Mouse (Mus musculus) G1E (cell line): ENCODE results near the gene Fbxo2. TPM values are rescaled to one million over a fixed set of nuclear protein-coding genes. Genes with fewer than 3 reads are reported as not detected.
A peak's percentile ranks its signal among the peaks of the same experiment; 100 is the strongest.

Experiments
- ATAC-seq: 2 replicates; pipeline ENCODE4 v1.8.0; 2016; ENCODE audit warnings: mild to moderate bottlenecking; ENCODE audit not compliant: insufficient number of reproducible peaks, poor library complexity, low FRiP score, severe bottlenecking; ENCODE audit errors: extremely low read depth
- DNase-seq: peaks from one replicate; pipeline ENCODE4 v3.0.0; 2012; ENCODE audit warnings: low spot score
- H3K27me3 ChIP-seq: 2 replicates; pipeline ENCODE4 v1.6.1; 2012; ENCODE audit warnings: mild to moderate bottlenecking, low read length, inconsistent platforms; ENCODE audit not compliant: insufficient read depth
- H3K36me3 ChIP-seq: replicated peaks from 2 replicates; pipeline ENCODE3; 2012; ENCODE audit warnings: mild to moderate bottlenecking, inconsistent platforms
- H3K4me1 ChIP-seq: 2 replicates; pipeline ENCODE4 v1.6.1; 2012; ENCODE audit warnings: low read depth, low read length, inconsistent platforms, mixed read lengths; ENCODE audit not compliant: insufficient read depth
- H3K4me3 ChIP-seq: 2 replicates; pipeline ENCODE4 v1.5.1; 2012; ENCODE audit warnings: low read depth, mild to moderate bottlenecking, inconsistent platforms, low read length, moderate library complexity, mixed read lengths
- H3K9me3 ChIP-seq: replicated peaks from 2 replicates; pipeline ENCODE4 v1.6.1; 2012; ENCODE audit warnings: inconsistent platforms
- CTCF ChIP-seq: IDR thresholded peaks from 2 replicates; pipeline ENCODE4 v1.5.1; 2012; ENCODE audit warnings: low read depth, low read length, inconsistent platforms, mixed read lengths
- GATA1 ChIP-seq: IDR thresholded peaks from 2 replicates; pipeline ENCODE4 v1.6.1; 2012; ENCODE audit warnings: borderline replicate concordance, low read length, inconsistent platforms, mixed read lengths
- GATA2 ChIP-seq: IDR thresholded peaks from 2 replicates; pipeline ENCODE4 v1.6.1; 2012; ENCODE audit warnings: low read depth, low read length, inconsistent platforms, borderline replicate concordance
- POLR2AphosphoS5 ChIP-seq: IDR thresholded peaks from 2 replicates; pipeline ENCODE4 v1.6.1; 2012; ENCODE audit warnings: low read depth, low read length, inconsistent platforms; ENCODE audit not compliant: insufficient replicate concordance
- TAL1 ChIP-seq: conservative IDR thresholded peaks from 2 replicates; pipeline ENCODE4 v1.6.1; 2012; ENCODE audit warnings: low read depth, low read length, inconsistent platforms, mixed read lengths
- polyA plus RNA-seq: library from polyadenylated mRNA; stranded (reverse); fragments of >175 nt; gene quantifications from 2 replicates; pipeline ENCODE4 v1.2.3, GENCODE M21; 2012
- total RNA-seq, 2 experiments: library from RNA; stranded (forward) in 1 of 2; stranded (reverse) in 1 of 2; fragments of 200-1000 nt in 1 of 2; fragments of >200 nt in 1 of 2; fragmentation: Nextera tagmentation in 1 of 2; gene quantifications; 2 replicates each; pipeline ENCODE4 v1.2.3; 2014 to 2017

Gene Fbxo2
- total and polyA plus RNA-seq, 3 experiments, result 0.12 to 0.49 TPM; not detected in 1

DNA sequence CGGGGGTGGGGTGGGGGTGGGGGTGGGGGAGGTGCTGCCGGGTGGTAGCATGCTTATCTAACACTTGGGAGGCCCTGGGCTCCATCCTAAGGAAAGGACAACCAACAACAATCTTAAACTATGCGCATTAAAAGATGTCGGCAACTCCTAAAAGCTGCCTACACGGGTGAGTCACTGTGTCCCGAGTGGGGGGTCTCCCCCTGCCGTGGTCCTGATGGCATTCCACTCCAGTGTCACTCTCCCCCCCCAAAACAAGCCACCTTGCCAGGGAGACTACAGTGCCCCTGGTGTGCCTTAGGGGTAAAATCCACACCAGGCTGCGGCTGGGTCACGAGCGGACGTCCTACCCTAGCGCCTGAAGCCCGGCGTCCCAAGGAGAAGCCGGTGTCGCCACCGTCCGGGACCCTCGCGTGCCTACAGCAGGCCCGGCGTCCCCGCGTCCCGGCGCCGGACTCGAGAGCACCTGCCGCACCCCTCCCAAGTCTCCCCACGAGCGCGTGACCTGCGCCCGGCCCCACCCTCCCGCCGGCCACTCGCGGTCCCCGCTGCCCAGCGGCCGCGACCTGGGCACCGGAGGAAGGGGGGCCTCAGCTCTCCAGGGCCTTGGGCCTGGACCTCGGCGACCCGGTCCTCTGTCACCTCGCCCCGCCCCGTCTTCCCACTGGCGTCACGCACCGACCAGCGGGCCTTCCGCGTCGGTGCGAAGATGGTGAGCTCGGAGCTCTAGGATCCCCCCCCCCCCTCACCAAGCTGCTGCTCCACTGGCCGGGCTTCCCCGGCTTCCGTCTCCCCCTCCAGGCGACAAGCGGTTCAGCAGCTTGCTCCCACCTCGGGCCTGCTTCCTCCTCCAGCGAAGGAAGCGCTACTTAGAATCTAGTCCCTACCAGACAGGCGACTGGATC, 8.9 kb upstream of the Fbxo2 start, which contains the start of gene Fbxo6:
Gene Fbxo6 (minus strand): TSS at position 874 of the 902 bp plus-strand sequence.
- Histone ChIP-seq H3K36me3 (peaks cover 62% of the 10 kb centered on the region), H3K27me3 (no peaks in the 10 kb centered on the region), H3K4me1 (peaks cover 30% of the 10 kb centered on the region), H3K4me3 (peak within 1 kb of the TSS; percentile 78), H3K9me3 (no peaks in the 10 kb centered on the region)
- no peak for TF ChIP-seq GATA2
- TF ChIP-seq CTCF, result no peak
- TF ChIP-seq GATA1, result no peak
- no peak for TF ChIP-seq TAL1
- no peak for TF ChIP-seq POLR2AphosphoS5
- ATAC-seq (peak; percentile 88), DNase-seq (peak; percentile 94)

DNA sequence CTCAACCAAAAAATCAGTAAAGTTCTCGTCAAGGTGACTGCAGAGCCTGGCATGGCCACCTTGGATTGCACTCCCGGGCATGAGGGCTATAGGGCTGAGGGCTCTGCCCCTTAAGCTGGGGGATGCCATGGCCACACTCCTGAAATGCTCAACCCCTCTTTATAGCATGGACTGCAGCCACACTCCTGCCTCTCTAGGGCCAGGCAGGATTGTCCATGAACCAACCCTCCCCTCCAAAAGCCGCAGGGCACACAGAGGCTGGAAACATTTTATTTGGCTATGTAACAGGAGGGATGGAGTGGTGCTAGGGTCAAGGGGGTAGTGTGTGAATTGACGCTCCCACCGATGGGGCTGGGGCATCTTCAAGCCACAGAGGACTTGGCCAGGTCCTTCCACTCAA, 7.9 kb upstream of the Fbxo2 start:
- Histone ChIP-seq H3K27me3 (no peaks in the 10 kb centered on the region), H3K4me1 (peaks cover 35% of the 10 kb centered on the region), H3K36me3 (peaks cover 58% of the 10 kb centered on the region), H3K9me3 (no peaks in the 10 kb centered on the region), H3K4me3 (no peak overlapping the region)
- ATAC-seq, result no peak
- no peak for TF ChIP-seq GATA2
- no peak for TF ChIP-seq TAL1
- no peak for TF ChIP-seq GATA1
- no peak for TF ChIP-seq POLR2AphosphoS5
- no peak for TF ChIP-seq CTCF
- DNase-seq, result no peak

DNA sequence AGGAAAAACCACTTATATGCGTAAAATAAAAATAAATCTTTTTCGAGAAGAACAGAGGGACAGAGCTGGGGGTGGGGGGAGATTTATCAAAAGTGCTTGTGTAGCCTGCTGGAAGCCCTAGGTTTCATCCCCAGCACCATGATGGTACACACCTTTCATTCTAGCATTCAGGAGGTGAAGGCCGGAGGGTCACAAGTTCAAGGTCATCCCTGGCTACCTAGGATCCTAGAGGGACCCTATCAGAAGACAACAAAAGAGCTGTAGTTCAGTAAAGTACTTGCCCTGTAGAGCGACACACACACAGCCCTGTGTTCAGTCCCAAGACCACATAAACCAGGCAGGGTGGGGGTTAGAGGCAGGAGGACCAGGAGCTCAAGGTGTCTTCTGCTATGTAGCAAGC, 6.4 kb upstream of the Fbxo2 start:
- ATAC-seq, result no peak
- Histone ChIP-seq H3K4me3 (no peak overlapping the region), H3K4me1 (peaks cover 42% of the 10 kb centered on the region), H3K27me3 (no peaks in the 10 kb centered on the region), H3K36me3 (peaks cover 54% of the 10 kb centered on the region), H3K9me3 (no peaks in the 10 kb centered on the region)
- no peak for DNase-seq
- TF ChIP-seq POLR2AphosphoS5 (no peak), CTCF (no peak), GATA1 (no peak), TAL1 (no peak), GATA2 (no peak)

- Histone ChIP-seq H3K9me3 (no peaks in the 10 kb centered on the region), H3K27me3 (no peaks in the 10 kb centered on the region), H3K4me3 (no peak overlapping the region), H3K4me1 (peaks cover 45% of the 10 kb centered on the region), H3K36me3 (peaks cover 46% of the 10 kb centered on the region)
- ATAC-seq (no peak), DNase-seq (no peak)
- TF ChIP-seq TAL1, result no peak
- TF ChIP-seq CTCF, result peak; percentile 44; the same call in 1 of the 2 replicates
- no peak for TF ChIP-seq POLR2AphosphoS5
- no peak for TF ChIP-seq GATA1
- TF ChIP-seq GATA2, result no peak
Measured at GRCm38 (mm10) chr4:148154982-148155381, 5.4 kb upstream of the Fbxo2 start.

GRCm38 (mm10) chr4:148158436-148159348, 1.7 kb upstream of the Fbxo2 start:
- DNase-seq, result peak; percentile 19
- peaks cover 37% of the 10 kb centered on the region for H3K36me3 ChIP-seq
- TF ChIP-seq POLR2AphosphoS5 (no peak), GATA1 (no peak), TAL1 (no peak), GATA2 (no peak), CTCF (no peak)
- H3K4me3 ChIP-seq, result peak overlapping the region; percentile 80; the same call in 1 of the 2 replicates
- H3K9me3 ChIP-seq, result no peaks in the 10 kb centered on the region
- peaks cover 49% of the 10 kb centered on the region for H3K4me1 ChIP-seq
- ATAC-seq, result no peak
- peaks cover 33% of the 10 kb centered on the region for H3K27me3 ChIP-seq
